ENCODE assay signal across 19 mouse cellular contexts in genomic region chr7:113084930-113085625, GRCm38 (mm10).
DNase-seq lines count a peak whose midpoint lies in the region; ATAC-seq and TF ChIP-seq lines count a peak whose summit lies in the region.
"Had no signal": no experiment of that assay in that cellular context is flagged by ENCODE, and none has a peak within 500 bp of the region (broad histone marks: within the 10 kb centered on the region; RNA-seq: fewer than 3 reads in every experiment).

No protein-coding gene starts in this region.

- no peak for TF ChIP-seq EP300 in liver, postnatal 0 days (IDR thresholded peaks at IDR 0.05; ENCODE audit: low read depth)

- intact Hi-C loops in left cerebral cortex, postnatal 10 days (cut with DNase I) = no loop called here

- no peaks in the 10 kb centered on the region for H3K9me3 ChIP-seq in forebrain, embryonic 11.5 days (ENCODE audit: control insufficient read depth, low read length)
- no peaks in the 10 kb centered on the region for H3K9me3 ChIP-seq in forebrain, embryonic 13.5 days (replicated peaks)
- H3K9me3 ChIP-seq in liver, postnatal 0 days (ENCODE audit: low read length) = no peaks in the 10 kb centered on the region
- H3K9me3 ChIP-seq: heart, embryonic 13.5 days; hindbrain, embryonic 10.5 days; liver, embryonic 15.5 days; midbrain, embryonic 13.5 days had no signal

- 81% methylated on average over 8 of the region's 8 CpGs for WGBS in forebrain, embryonic 11.5 days
- WGBS in forebrain, embryonic 13.5 days = 83% methylated on average over 8 of the region's 8 CpGs
- WGBS in liver, postnatal 0 days (ENCODE audit: insufficient replicate concordance) = 34% methylated on average over 8 of the region's 8 CpGs

- H3K9ac ChIP-seq in forebrain, embryonic 11.5 days (ENCODE audit: low read length) = no peak overlapping the region
- H3K9ac ChIP-seq in forebrain, embryonic 13.5 days = no peak overlapping the region
- H3K9ac ChIP-seq in liver, postnatal 0 days (replicated peaks) = no peak overlapping the region
- H3K9ac ChIP-seq: heart, embryonic 13.5 days; liver, embryonic 15.5 days; midbrain, embryonic 13.5 days had no signal

- no peak overlapping the region for H3K4me3 ChIP-seq in forebrain, embryonic 11.5 days (ENCODE audit: low read depth, low read length)
- H3K4me3 ChIP-seq in forebrain, embryonic 13.5 days = no peak overlapping the region
- no peak overlapping the region for H3K4me3 ChIP-seq in liver, postnatal 0 days (ENCODE audit: low read depth, low read length)
- H3K4me3 ChIP-seq: heart, embryonic 13.5 days; hindbrain, embryonic 10.5 days; liver, embryonic 15.5 days; midbrain, embryonic 13.5 days had no signal

- no peak for ATAC-seq in forebrain, embryonic 11.5 days (replicated peaks; ENCODE audit: low FRiP score)
- ATAC-seq in forebrain, embryonic 13.5 days = no peak
- ATAC-seq in common myeloid progenitor, adult 5-6 weeks (replicated peaks; ENCODE audit: low read depth, poor library complexity, severe bottlenecking) = peak; percentile 80
- ATAC-seq in liver, postnatal 0 days = peak; percentile 17; the same call in 1 of the 2 replicates
- ATAC-seq: forebrain, embryonic 16.5 days; midbrain, embryonic 13.5 days had no signal

- H3K4me1 ChIP-seq in forebrain, embryonic 11.5 days (replicated peaks; ENCODE audit: control insufficient read depth, insufficient read depth, low read length) = no peaks in the 10 kb centered on the region
- 0 out of 2 replicates have a peak, but pooled peaks cover 3% of the 10 kb centered on the region for H3K4me1 ChIP-seq in forebrain, embryonic 13.5 days
- no peaks in the 10 kb centered on the region for H3K4me1 ChIP-seq in liver, postnatal 0 days (ENCODE audit: insufficient read depth)
- H3K4me1 ChIP-seq: liver, embryonic 15.5 days; midbrain, embryonic 13.5 days had no signal

- no peaks in the 10 kb centered on the region for H3K27me3 ChIP-seq in forebrain, embryonic 11.5 days (ENCODE audit: control insufficient read depth, insufficient read depth, low read length)
- no peaks in the 10 kb centered on the region for H3K27me3 ChIP-seq in forebrain, embryonic 13.5 days
- no peaks in the 10 kb centered on the region for H3K27me3 ChIP-seq in liver, postnatal 0 days (ENCODE audit: insufficient read depth, low read length)
- H3K27me3 ChIP-seq: liver, embryonic 15.5 days; midbrain, embryonic 13.5 days had no signal

- peak; percentile 46 for DNase-seq in forebrain, embryonic 11.5 days (ENCODE audit: low spot score)
- peak; percentile 62 for DNase-seq in 416B (ENCODE audit: low read depth)
- no peak for DNase-seq in liver, postnatal 0 days
- no peak for DNase-seq in layer of hippocampus, postnatal 10 days (ENCODE audit: low spot score in 2 of 2)
- no peak for DNase-seq in left cerebral cortex, postnatal 10 days (ENCODE audit: extremely low spot score in 1 of 2, low spot score in 2 of 2)
- DNase-seq in left cerebral cortex, adult 18-20 months (ENCODE audit: low spot score in 2 of 2) = no peak
- DNase-seq: cerebellum, adult 9-11 months; embryo, embryonic 11 days; gastrocnemius, postnatal 10 days; kidney, postnatal 10 days; right cerebral cortex, postnatal 25 days; thymus, postnatal 25 days had no signal

- TF ChIP-seq CTCF in liver, postnatal 0 days (IDR thresholded peaks at IDR 0.05; ENCODE audit: low read depth) = no peak

- H3K36me3 ChIP-seq in forebrain, embryonic 11.5 days (ENCODE audit: control insufficient read depth, insufficient read depth, low read length) = no peaks in the 10 kb centered on the region
- H3K36me3 ChIP-seq in forebrain, embryonic 13.5 days (ENCODE audit: poor library complexity, severe bottlenecking) = no peaks in the 10 kb centered on the region
- H3K36me3 ChIP-seq in liver, postnatal 0 days (replicated peaks; ENCODE audit: insufficient read depth, low read length) = no peaks in the 10 kb centered on the region
- H3K36me3 ChIP-seq: heart, embryonic 13.5 days; hindbrain, embryonic 10.5 days; liver, embryonic 15.5 days; midbrain, embryonic 13.5 days had no signal

- no peak overlapping the region for H3K27ac ChIP-seq in forebrain, embryonic 11.5 days (ENCODE audit: low read depth, low read length)
- H3K27ac ChIP-seq in forebrain, embryonic 13.5 days = no peak overlapping the region
- H3K27ac ChIP-seq in liver, postnatal 0 days (ENCODE audit: low read depth) = no peak overlapping the region
- H3K27ac ChIP-seq: heart, embryonic 13.5 days; liver, embryonic 15.5 days; midbrain, embryonic 13.5 days had no signal

- H3K4me2 ChIP-seq in forebrain, embryonic 11.5 days (ENCODE audit: low read depth, low read length, severe bottlenecking) = no peak overlapping the region
- no peak overlapping the region for H3K4me2 ChIP-seq in forebrain, embryonic 13.5 days
- H3K4me2 ChIP-seq in liver, postnatal 0 days (ENCODE audit: low read depth, low read length) = no peak overlapping the region
- H3K4me2 ChIP-seq: heart, embryonic 13.5 days; liver, embryonic 15.5 days; midbrain, embryonic 13.5 days had no signal

Comparison
In these comparisons a context has a peak if more than half of its experiments do, and no peak if none do; other contexts are left out.
1. ATAC-seq: peak in common myeloid progenitor, adult 5-6 weeks (single experiment) and liver, postnatal 0 days (single experiment); none in forebrain, embryonic 11.5 days (single experiment) and forebrain, embryonic 13.5 days (single experiment).
2. DNase-seq: peak in forebrain, embryonic 11.5 days (single experiment) and 416B (single experiment); none in liver, postnatal 0 days (single experiment), layer of hippocampus, postnatal 10 days (0 of 2), left cerebral cortex, postnatal 10 days (0 of 2) and left cerebral cortex, adult 18-20 months (0 of 2).